Mouse (Mus musculus): Measurements from ENCODE around the gene Borcs5.

The Borcs5 gene

GRCm38 (mm10) chr6:134717886-134718667, 78.8 kb downstream of the Borcs5 start:
- DNase-seq (ENCODE audit: low spot score in 2 of 2): peak in 1 of 2 experiments; percentile 9

GRCm38 (mm10) chr6:134718668-134719065, 79.4 kb downstream of the Borcs5 start:
- DNase-seq (ENCODE audit: low spot score in 2 of 2): no peak

GRCm38 (mm10) chr6:134719156-134719555, 79.8 kb downstream of the Borcs5 start:
- DNase-seq (ENCODE audit: low spot score in 2 of 2): no peak

- DNase-seq (ENCODE audit: low spot score in 2 of 2): no peak
Observed at GRCm38 (mm10) chr6:134720150-134720549, 80.8 kb downstream of the Borcs5 start.

- DNase-seq (ENCODE audit: low spot score in 2 of 2): no peak
Observed at GRCm38 (mm10) chr6:134721729-134722269, 82.5 kb downstream of the Borcs5 start.

GRCm38 (mm10) chr6:134722906-134723305, 83.6 kb downstream of the Borcs5 start:
- no peak for DNase-seq (ENCODE audit: low spot score in 2 of 2)

GRCm38 (mm10) chr6:134723326-134723725, 84.0 kb downstream of the Borcs5 start:
- DNase-seq (ENCODE audit: low spot score in 2 of 2): no peak

GRCm38 (mm10) chr6:134723833-134724553, 84.7 kb downstream of the Borcs5 start:
- DNase-seq (ENCODE audit: low spot score in 2 of 2): no peak

GRCm38 (mm10) chr6:134725406-134725805, 86.1 kb downstream of the Borcs5 start:
- DNase-seq (ENCODE audit: low spot score in 2 of 2): no peak

- DNase-seq (ENCODE audit: low spot score in 2 of 2): no peak
Observed at GRCm38 (mm10) chr6:134730978-134731377, 91.7 kb downstream of the Borcs5 start.

GRCm38 (mm10) chr6:134732813-134733212, 93.5 kb downstream of the Borcs5 start:
- DNase-seq (ENCODE audit: low spot score in 2 of 2): no peak

- DNase-seq (ENCODE audit: low spot score in 2 of 2): no peak
Observed at GRCm38 (mm10) chr6:134733800-134734221, 94.5 kb downstream of the Borcs5 start.

- no peak for DNase-seq (ENCODE audit: low spot score in 2 of 2)
Observed at GRCm38 (mm10) chr6:134736853-134737252, 97.5 kb downstream of the Borcs5 start.

- no peak for DNase-seq (ENCODE audit: low spot score in 2 of 2)
Observed at GRCm38 (mm10) chr6:134743568-134743967, 104.3 kb downstream of the Borcs5 start.

- no peak for DNase-seq (ENCODE audit: low spot score in 2 of 2)
Observed at GRCm38 (mm10) chr6:134745876-134746275, 106.6 kb downstream of the Borcs5 start.

GRCm38 (mm10) chr6:134748126-134748525, 108.8 kb downstream of the Borcs5 start:
- DNase-seq (ENCODE audit: low spot score in 2 of 2): no peak

GRCm38 (mm10) chr6:134751087-134751486, 111.8 kb downstream of the Borcs5 start:
- no peak for DNase-seq (ENCODE audit: low spot score in 2 of 2)

- no peak for DNase-seq (ENCODE audit: low spot score in 2 of 2)
Observed at GRCm38 (mm10) chr6:134751883-134752647, 112.8 kb downstream of the Borcs5 start.

GRCm38 (mm10) chr6:134753412-134753811, 114.1 kb downstream of the Borcs5 start:
- no peak for DNase-seq (ENCODE audit: low spot score in 2 of 2)

GRCm38 (mm10) chr6:134753858-134754257, 114.5 kb downstream of the Borcs5 start:
- DNase-seq (ENCODE audit: low spot score in 2 of 2): no peak

GRCm38 (mm10) chr6:134756058-134756457, 116.7 kb downstream of the Borcs5 start:
- no peak for DNase-seq (ENCODE audit: low spot score in 2 of 2)

Data from frontal cortex, postnatal 25 days (tissue).